11 mouse cellular contexts compared by ENCODE assay signal in genomic region chr7:118402576-118403022, GRCm38 (mm10). TPM values are rescaled to one million over a fixed set of nuclear protein-coding genes. Genes with fewer than 3 reads are reported as not detected.
DNase-seq lines count a peak whose midpoint lies in the region; ATAC-seq lines count a peak whose summit lies in the region.
"Had no signal": no experiment of that assay in that cellular context is flagged by ENCODE, and none has a peak within 500 bp of the region (broad histone marks: within the 10 kb centered on the region; RNA-seq: fewer than 3 reads in every experiment).

No protein-coding gene starts in this region.

- H3K27ac ChIP-seq in forebrain, embryonic 10.5 days, result peak overlapping the region; percentile 36; the same call in 1 of the 2 replicates
- no peak overlapping the region for H3K27ac ChIP-seq in forebrain, embryonic 11.5 days (ENCODE audit: low read depth, low read length)
- H3K27ac ChIP-seq in forebrain, embryonic 12.5 days, result peak overlapping the region; percentile 47; the same call in 1 of the 2 replicates
- H3K27ac ChIP-seq in limb, embryonic 12.5 days, result peak overlapping the region; percentile 72
- H3K27ac ChIP-seq: heart, embryonic 10.5 days had no signal

- no peak for ATAC-seq in forebrain, embryonic 11.5 days (replicated peaks; ENCODE audit: low FRiP score)
- 0 out of 2 replicates have a peak, but pooled peaks have one; percentile 51 for ATAC-seq in forebrain, embryonic 12.5 days (ENCODE audit: low FRiP score)
- peak; percentile 72 for ATAC-seq in limb, embryonic 12.5 days (ENCODE audit: insufficient number of reproducible peaks, insufficient read depth, low FRiP score, low TSS enrichment, low read depth)

- H3K4me1 ChIP-seq in forebrain, embryonic 10.5 days, result peaks cover 32% of the 10 kb centered on the region
- no peaks in the 10 kb centered on the region for H3K4me1 ChIP-seq in forebrain, embryonic 11.5 days (replicated peaks; ENCODE audit: control insufficient read depth, insufficient read depth, low read length)
- peaks cover 13% of the 10 kb centered on the region; the same call in 1 of the 2 replicates for H3K4me1 ChIP-seq in forebrain, embryonic 12.5 days
- H3K4me1 ChIP-seq in limb, embryonic 12.5 days (replicated peaks), result peaks cover 23% of the 10 kb centered on the region
- H3K4me1 ChIP-seq: heart, embryonic 10.5 days had no signal

- no peaks in the 10 kb centered on the region for H3K9me3 ChIP-seq in forebrain, embryonic 10.5 days
- H3K9me3 ChIP-seq in forebrain, embryonic 11.5 days (ENCODE audit: control insufficient read depth, low read length), result no peaks in the 10 kb centered on the region
- H3K9me3 ChIP-seq in forebrain, embryonic 12.5 days, result no peaks in the 10 kb centered on the region
- H3K9me3 ChIP-seq in limb, embryonic 12.5 days, result no peaks in the 10 kb centered on the region
- H3K9me3 ChIP-seq: heart, embryonic 10.5 days had no signal

- no peak for DNase-seq in forebrain, embryonic 10.5 days (ENCODE audit: extremely low spot score, low spot score)
- DNase-seq in forebrain, embryonic 11.5 days (ENCODE audit: low spot score), result no peak
- peak; percentile 1 to 6 for DNase-seq in adrenal gland, postnatal 36 days
- DNase-seq in testis, postnatal 14 days (ENCODE audit: low spot score), result no peak
- DNase-seq in embryo, embryonic 10 days (ENCODE audit: low spot score), result no peak
- DNase-seq in urinary bladder, postnatal 14 days (ENCODE audit: low spot score), result no peak
- DNase-seq: kidney, adult 9 months; lung, adult 2 months had no signal

- H3K4me2 ChIP-seq in forebrain, embryonic 11.5 days (ENCODE audit: low read depth, low read length, severe bottlenecking), result no peak overlapping the region
- H3K4me2 ChIP-seq in forebrain, embryonic 12.5 days, result no peak overlapping the region
- H3K4me2 ChIP-seq in limb, embryonic 12.5 days, result no peak overlapping the region

- no peaks in the 10 kb centered on the region for H3K36me3 ChIP-seq in forebrain, embryonic 10.5 days (replicated peaks)
- H3K36me3 ChIP-seq in forebrain, embryonic 11.5 days (ENCODE audit: control insufficient read depth, insufficient read depth, low read length), result no peaks in the 10 kb centered on the region
- no peaks in the 10 kb centered on the region for H3K36me3 ChIP-seq in forebrain, embryonic 12.5 days (replicated peaks)
- no peaks in the 10 kb centered on the region for H3K36me3 ChIP-seq in limb, embryonic 12.5 days
- H3K36me3 ChIP-seq: heart, embryonic 10.5 days had no signal

- no peak overlapping the region for H3K4me3 ChIP-seq in forebrain, embryonic 10.5 days
- H3K4me3 ChIP-seq in forebrain, embryonic 11.5 days (ENCODE audit: low read depth, low read length), result no peak overlapping the region
- no peak overlapping the region for H3K4me3 ChIP-seq in forebrain, embryonic 12.5 days (replicated peaks)
- no peak overlapping the region for H3K4me3 ChIP-seq in limb, embryonic 12.5 days (replicated peaks)
- H3K4me3 ChIP-seq: heart, embryonic 10.5 days had no signal

- H3K9ac ChIP-seq in forebrain, embryonic 11.5 days (ENCODE audit: low read length), result no peak overlapping the region
- H3K9ac ChIP-seq in forebrain, embryonic 12.5 days, result no peak overlapping the region
- no peak overlapping the region for H3K9ac ChIP-seq in limb, embryonic 12.5 days (replicated peaks)

- H3K27me3 ChIP-seq in forebrain, embryonic 10.5 days (ENCODE audit: poor library complexity, severe bottlenecking), result no peaks in the 10 kb centered on the region
- no peaks in the 10 kb centered on the region for H3K27me3 ChIP-seq in forebrain, embryonic 11.5 days (ENCODE audit: control insufficient read depth, insufficient read depth, low read length)
- no peaks in the 10 kb centered on the region for H3K27me3 ChIP-seq in forebrain, embryonic 12.5 days
- H3K27me3 ChIP-seq in limb, embryonic 12.5 days, result no peaks in the 10 kb centered on the region

- WGBS in forebrain, embryonic 10.5 days, result 75% methylated on average over 3 of the region's 3 CpGs
- 81% methylated on average over 3 of the region's 3 CpGs for WGBS in forebrain, embryonic 11.5 days
- 50% methylated on average over 3 of the region's 3 CpGs for WGBS in forebrain, embryonic 12.5 days
- WGBS in limb, embryonic 12.5 days, result 18% methylated on average over 3 of the region's 3 CpGs

RNA-seq across cellular contexts. Expression of gene Syt17, which starts 45.4 kb away (rescaled TPM):
- polyA plus RNA-seq in forebrain, embryonic 10.5 days (2016; fragmentation: Nextera tagmentation; extraction: Ambion mirVana), result 1.2 and 1.4 TPM in 2 replicates
- 2.4 and 3.2 TPM in 2 replicates for polyA plus RNA-seq in forebrain, embryonic 11.5 days (2014; fragmentation: Nextera tagmentation; extraction: Ambion mirVana)
- total RNA-seq in adrenal gland, postnatal 36 days (2021), result 1 to 10 TPM; 4.7 to 5.7 TPM
- polyA plus RNA-seq in forebrain, embryonic 12.5 days (2016; fragmentation: Nextera tagmentation; extraction: Ambion mirVana), result 3.4 and 4.0 TPM in 2 replicates
- 1.7 TPM in 2 replicates for polyA plus RNA-seq in limb, embryonic 12.5 days (2016; fragmentation: Nextera tagmentation; extraction: Ambion mirVana)

Comparison
In these comparisons a context has a peak if more than half of its experiments do, and no peak if none do; other contexts are left out.
1. DNase-seq: peak in adrenal gland, postnatal 36 days (2 of 2); none in forebrain, embryonic 10.5 days (single experiment), forebrain, embryonic 11.5 days (single experiment), testis, postnatal 14 days (single experiment), embryo, embryonic 10 days (single experiment) and urinary bladder, postnatal 14 days (single experiment).